Mouse (Mus musculus) ES-E14 (cell line): Measurements from ENCODE around the gene Gdf15. TPM values are rescaled to one million over a fixed set of nuclear protein-coding genes. Genes with fewer than 3 reads are reported as not detected.
"Not testable (repeated sequence)": the region's sequence is repeated elsewhere in the genome, so short reads cannot be mapped to it uniquely, and the experiment has no call there.

Experiments used
- DNase-seq: peaks from one replicate; pipeline ENCODE4 v3.0.0-alpha.2; 2013; ENCODE audit warnings: low read depth, low spot score
- H3K27ac ChIP-seq: 2 replicates; pipeline ENCODE4 v1.5.1; 2012; ENCODE audit warnings: low read depth, mild to moderate bottlenecking, low read length, moderate library complexity, mixed read lengths; ENCODE audit not compliant: poor library complexity, insufficient read depth, severe bottlenecking
- H3K36me3 ChIP-seq: 2 replicates; pipeline ENCODE4 v1.6.1; 2012; ENCODE audit warnings: mild to moderate bottlenecking, low read length, moderate library complexity, mixed read lengths; ENCODE audit not compliant: control insufficient read depth, poor library complexity, insufficient read depth, severe bottlenecking
- H3K4me1 ChIP-seq, 2 experiments: fragments of 150-350 bp in 1 of 2; sonication (generic) in 1 of 2; 2 replicates each; pipeline ENCODE4 v1.6.1; 2012; ENCODE audit warnings: low read length in 2 of 2, mild to moderate bottlenecking in 1 of 2, mixed read lengths in 1 of 2; ENCODE audit not compliant: control insufficient read depth in 2 of 2, insufficient read depth in 2 of 2, poor library complexity in 1 of 2
- H3K4me3 ChIP-seq, 2 experiments: fragments of 150-350 bp in 1 of 2; sonication (generic) in 1 of 2; 2 replicates each; pipeline ENCODE4 v1.5.1; 2012; ENCODE audit warnings: low read length in 2 of 2, low read depth in 1 of 2, mild to moderate bottlenecking in 1 of 2, mixed read lengths in 1 of 2; ENCODE audit not compliant: insufficient read depth in 1 of 2, poor library complexity in 1 of 2, severe bottlenecking in 1 of 2
- H3K9ac ChIP-seq: 2 replicates; pipeline ENCODE4 v1.6.1; 2012; ENCODE audit warnings: low read depth, mild to moderate bottlenecking, low read length, mixed read lengths; ENCODE audit not compliant: poor library complexity, insufficient read depth, severe bottlenecking
- H3K9me3 ChIP-seq: fragments of 150-350 bp; sonication (generic); 2 replicates; pipeline ENCODE4 v1.6.1; 2012; ENCODE audit warnings: low read depth, mild to moderate bottlenecking, low read length; ENCODE audit not compliant: control insufficient read depth, insufficient read depth
- CHD2 ChIP-seq: IDR thresholded peaks from 2 replicates; pipeline ENCODE4 v1.6.1; 2014; ENCODE audit warnings: mild to moderate bottlenecking, low read depth, low read length, inconsistent platforms
- HCFC1 ChIP-seq: IDR thresholded peaks from 2 replicates; pipeline ENCODE4 v1.6.1; 2012; ENCODE audit warnings: low read length, inconsistent platforms, borderline replicate concordance; ENCODE audit not compliant: insufficient read depth
- MAFK ChIP-seq: IDR thresholded peaks from 2 replicates; pipeline ENCODE4 v1.6.1; 2014; ENCODE audit warnings: mild to moderate bottlenecking, low read depth, low read length, inconsistent platforms; ENCODE audit not compliant: insufficient read depth
- ZC3H11A ChIP-seq: IDR thresholded peaks from 2 replicates; pipeline ENCODE4 v1.6.1; 2012; ENCODE audit warnings: low read depth, mild to moderate bottlenecking, inconsistent platforms, low read length, borderline replicate concordance
- ZNF384 ChIP-seq: IDR thresholded peaks from 2 replicates; pipeline ENCODE4 v1.6.1; 2012; ENCODE audit warnings: low read depth, low read length, inconsistent platforms
- in situ Hi-C, 2 experiments: fragments of 600-800 bp; cut with MboI; formaldehyde crosslinking; loops; one replicate each; pipeline ENCODE4 v1.15.1; 2025; ENCODE audit warnings: low sequenced_read_pairs in 2 of 2, inconsistent platforms in 1 of 2; ENCODE audit not compliant: unreplicated experiment in 2 of 2
- total RNA-seq: library from RNA; depleted of rRNA; stranded (reverse); fragments of 300-350 nt; gene quantifications from 2 replicates; pipeline ENCODE4 v1.2.3, GENCODE M21; 2012

The Gdf15 gene
- total RNA-seq, 1 experiment = 7.0 TPM

DNA sequence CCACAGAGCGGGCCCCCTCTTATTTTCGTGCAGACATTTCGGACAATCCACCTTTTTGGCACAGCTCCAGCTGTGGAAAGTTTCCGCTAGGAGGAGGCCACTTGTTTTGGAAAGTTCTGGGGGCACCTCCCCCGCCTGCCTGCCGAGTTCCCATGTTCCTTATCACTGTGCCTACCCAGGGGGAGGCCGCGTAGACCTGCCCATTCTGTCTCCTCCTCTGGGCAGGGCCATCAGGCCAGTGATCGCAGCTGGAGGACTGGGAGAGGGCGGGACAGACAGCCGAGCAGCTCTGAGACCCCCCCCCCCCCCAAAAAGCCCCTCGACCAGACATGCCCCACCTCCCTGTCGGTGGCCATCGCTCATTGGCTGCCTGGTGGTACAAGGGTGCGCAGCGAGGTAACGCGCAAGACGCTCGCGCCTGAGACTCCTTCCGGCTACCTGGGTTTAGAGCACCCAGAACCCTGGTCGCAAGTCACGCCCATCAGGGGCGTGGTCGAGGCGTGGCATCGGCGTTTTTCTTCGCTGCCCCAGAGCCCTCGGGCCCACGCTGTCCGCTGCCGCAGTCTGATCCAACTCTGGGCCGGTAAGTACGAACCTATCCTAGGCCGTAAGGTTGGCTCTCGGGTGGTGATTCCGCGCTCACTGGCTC is 38.2 kb downstream of the Gdf15 start, which contains the start of gene Isyna1:
TSS of gene Isyna1 (plus strand) at position 413 of the 649 bp plus-strand sequence.
- H3K36me3 ChIP-seq = peaks cover 39% of the 10 kb centered on the region
- no peak within 1 kb of the TSS for H3K27ac ChIP-seq
- in situ Hi-C loops = no loop called here
- TF ChIP-seq MAFK (no peak), CHD2 (no peak), ZC3H11A (no peak), ZNF384 (no peak), HCFC1 (no peak)
- peak within 1 kb of the TSS; percentile 77 for H3K9ac ChIP-seq
- H3K9me3 ChIP-seq = no peaks in the 10 kb centered on the region
- peaks cover 2 to 31% of the 10 kb centered on the region in 2 experiments; a peak in 2 of 4 replicates for H3K4me1 ChIP-seq
- peak; percentile 88 for DNase-seq
- H3K4me3 ChIP-seq = peak within 1 kb of the TSS; percentile 69 to 79

DNA sequence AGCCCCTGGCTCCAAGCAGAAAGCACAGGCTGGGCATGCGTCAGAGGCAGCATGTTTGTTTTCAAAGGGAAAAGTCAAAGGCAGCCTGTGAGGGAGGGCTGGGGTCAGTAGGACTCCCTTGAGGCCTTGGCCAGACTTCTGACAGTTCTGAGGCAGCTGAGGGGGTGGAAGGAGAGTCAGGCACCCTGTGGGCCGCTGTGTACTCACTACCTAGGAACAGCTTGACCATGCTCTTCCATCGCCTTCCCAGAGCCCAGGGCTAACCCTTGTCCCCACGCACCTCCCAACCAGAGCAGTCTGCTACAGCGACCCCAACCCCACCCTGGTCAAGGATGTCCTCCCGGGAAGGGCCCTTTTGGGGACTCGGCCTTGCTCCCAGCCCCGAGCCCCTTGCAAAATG is 39.1 kb downstream of the Gdf15 start:
- no peak for DNase-seq
- Histone ChIP-seq H3K4me3 (no peak overlapping the region), H3K9ac (no peak overlapping the region; the same call in 1 of the 2 replicates), H3K27ac (no peak overlapping the region), H3K36me3 (peaks cover 36% of the 10 kb centered on the region), H3K4me1 (peaks cover 2 to 25% of the 10 kb centered on the region in 2 experiments; a peak in 1 of 4 replicates), H3K9me3 (no peaks in the 10 kb centered on the region)
- in situ Hi-C loops = no loop called here
- no peak for TF ChIP-seq CHD2
- no peak for TF ChIP-seq ZC3H11A
- TF ChIP-seq ZNF384 = no peak
- no peak for TF ChIP-seq MAFK
- no peak for TF ChIP-seq HCFC1

DNA sequence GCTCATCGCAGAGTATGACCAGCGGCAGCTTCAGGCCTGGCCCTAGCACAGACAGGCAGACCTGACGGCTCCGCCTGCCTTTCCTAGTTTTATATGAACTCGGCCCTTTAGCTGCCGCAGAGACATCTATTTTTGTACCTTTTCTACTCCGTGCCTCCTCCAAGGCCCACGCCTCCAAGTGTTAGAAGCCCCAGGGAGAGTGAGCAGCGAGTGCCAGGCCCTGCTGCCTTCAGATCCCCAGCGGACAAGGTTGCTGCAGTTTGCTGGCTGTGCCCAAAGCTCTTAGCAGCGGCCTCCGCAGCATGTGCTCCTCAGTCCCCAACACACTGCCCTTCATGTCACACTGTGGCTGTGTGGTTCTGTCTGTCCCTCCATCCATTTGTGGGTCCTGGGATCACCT is 40.7 kb downstream of the Gdf15 start:
- H3K4me3 ChIP-seq = peak overlapping the region in 1 of 2 experiments; percentile 25; a peak in 1 of 4 replicates
- H3K9ac ChIP-seq = no peak overlapping the region
- in situ Hi-C loops = no loop called here
- TF ChIP-seq HCFC1 (no peak), ZC3H11A (no peak), MAFK (no peak), CHD2 (no peak), ZNF384 (no peak)
- H3K27ac ChIP-seq = no peak overlapping the region
- H3K4me1 ChIP-seq = peaks cover 2 to 25% of the 10 kb centered on the region in 2 experiments; a peak in 1 of 4 replicates
- no peak for DNase-seq
- no peaks in the 10 kb centered on the region for H3K9me3 ChIP-seq
- H3K36me3 ChIP-seq = peaks cover 26% of the 10 kb centered on the region

DNA sequence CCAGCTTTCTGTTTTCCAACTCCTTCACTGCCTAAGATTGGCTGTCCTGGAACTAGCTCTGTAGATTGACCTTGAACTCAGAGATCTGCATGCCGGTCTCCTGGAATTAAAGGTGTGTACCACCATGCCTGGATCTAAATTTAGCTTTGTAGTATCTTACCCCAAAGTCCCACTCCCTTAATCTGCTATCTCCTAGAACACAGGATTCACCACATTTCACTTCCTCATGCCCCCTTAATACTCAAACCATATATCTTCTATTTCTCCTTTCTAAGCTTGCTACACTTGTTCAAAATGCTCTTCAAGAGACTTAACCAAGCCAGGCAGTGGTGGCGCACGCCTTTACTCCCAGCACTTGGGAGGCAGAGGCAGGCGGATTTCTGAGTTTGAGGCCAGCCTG is 44.3 kb downstream of the Gdf15 start:
- H3K9ac ChIP-seq, H3K4me3 ChIP-seq, H3K9me3 ChIP-seq, in situ Hi-C loops, H3K27ac ChIP-seq, DNase-seq: not testable (repeated sequence)
- Histone ChIP-seq H3K36me3 (peaks cover 33% of the 10 kb centered on the region), H3K4me1 (peaks cover 0 to 14% of the 10 kb centered on the region in 2 experiments; a peak in 1 of 4 replicates)

DNA sequence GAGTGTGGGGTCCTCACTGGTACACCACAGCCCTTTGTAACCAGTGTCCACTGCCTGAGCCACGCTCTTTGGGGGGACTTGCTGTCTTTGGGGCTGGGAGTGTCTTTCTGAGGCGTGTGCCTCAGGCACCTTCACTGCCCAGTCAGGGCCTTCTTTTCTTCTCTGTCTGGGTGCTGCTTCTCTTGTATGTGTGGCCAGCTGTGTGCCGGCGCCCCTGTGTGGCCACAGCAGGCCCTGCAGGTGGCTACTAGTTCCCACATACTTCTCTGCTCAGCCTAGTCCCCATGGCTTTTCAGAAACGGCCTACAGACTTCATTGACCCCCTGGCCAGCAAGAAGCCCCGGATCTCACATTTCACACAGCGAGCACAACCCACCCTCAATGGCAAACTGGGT is 47.0 kb downstream of the Gdf15 start:
- H3K4me3 ChIP-seq = no peak overlapping the region
- no peak for DNase-seq
- in situ Hi-C loops = no loop called here

More for the DNA sequence above, 47.0 kb downstream of the Gdf15 start:
- Histone ChIP-seq H3K9me3 (no peaks in the 10 kb centered on the region), H3K4me1 (peaks cover 0 to 8% of the 10 kb centered on the region in 2 experiments; a peak in 1 of 4 replicates), H3K27ac (no peak overlapping the region), H3K9ac (no peak overlapping the region), H3K36me3 (peaks cover 40% of the 10 kb centered on the region)
- TF ChIP-seq ZC3H11A (0 out of 2 replicates have a peak, but pooled peaks have one; percentile 14), HCFC1 (no peak)
